Mouse (Mus musculus): ENCODE results near the gene Smim20. TPM values are rescaled to one million over a fixed set of nuclear protein-coding genes. Genes with fewer than 3 reads are reported as not detected.

Gene Smim20
- 34.9 TPM for total RNA-seq (2023)

DNA sequence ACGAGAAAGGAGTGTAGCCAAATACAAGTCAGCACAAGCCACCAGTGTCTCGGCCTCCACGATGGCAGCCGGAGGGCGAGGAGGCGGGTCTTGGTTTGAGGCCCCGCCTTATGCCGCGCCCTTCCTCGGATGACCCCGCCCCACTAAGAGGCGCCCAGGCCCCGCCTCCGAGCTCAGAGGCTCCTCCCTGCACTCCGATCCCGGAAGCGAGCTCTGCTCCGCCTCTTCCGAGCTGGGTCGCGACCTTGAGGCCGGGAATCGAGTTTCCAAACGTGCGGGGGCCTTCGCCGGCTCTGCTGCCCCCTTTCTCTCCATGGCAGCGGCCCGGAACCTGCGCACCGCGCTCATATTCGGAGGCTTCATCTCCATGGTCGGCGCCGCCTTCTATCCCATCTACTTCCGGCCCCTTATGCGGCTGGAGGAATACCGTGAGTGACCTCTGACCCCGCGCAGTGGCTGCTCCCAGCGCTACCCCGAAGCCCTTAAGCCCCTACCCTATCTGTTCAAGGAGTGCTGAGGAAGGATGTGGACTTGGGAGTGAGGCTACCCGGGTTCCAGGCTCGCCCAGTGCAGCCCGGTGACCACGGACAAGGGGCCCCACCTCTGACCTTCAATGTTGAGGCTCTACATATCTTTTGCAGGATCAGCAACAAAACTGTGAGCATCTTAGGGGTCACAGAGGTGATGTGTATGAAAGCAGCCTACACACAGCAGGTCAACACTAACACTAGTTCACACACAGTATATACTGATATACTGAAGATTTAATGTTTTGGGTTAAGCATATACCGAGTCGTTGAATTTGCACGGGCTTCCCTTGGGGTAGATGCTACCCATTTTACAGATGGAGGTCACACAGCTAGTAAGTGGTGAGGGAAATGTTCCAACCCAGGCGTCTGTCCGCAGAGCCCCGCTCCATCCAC lies at the start of gene Smim20:
TSS of gene Smim20 (plus strand) at position 153 of the 923 bp plus-strand sequence.

Other genes with a start within 250 kb of the Smim20 start
- gene Slc34a2, start 229.0 kb upstream of the Smim20 start, total RNA-seq (2023), result not detected
- gene Sel1l3, start 53.2 kb upstream of the Smim20 start, total RNA-seq (2023), result not detected
- gene Rbpj, start 199.1 kb downstream of the Smim20 start, total RNA-seq (2023), result 43.7 TPM